Mouse (Mus musculus): ENCODE results near the gene Pigt.

The Pigt gene

DNA sequence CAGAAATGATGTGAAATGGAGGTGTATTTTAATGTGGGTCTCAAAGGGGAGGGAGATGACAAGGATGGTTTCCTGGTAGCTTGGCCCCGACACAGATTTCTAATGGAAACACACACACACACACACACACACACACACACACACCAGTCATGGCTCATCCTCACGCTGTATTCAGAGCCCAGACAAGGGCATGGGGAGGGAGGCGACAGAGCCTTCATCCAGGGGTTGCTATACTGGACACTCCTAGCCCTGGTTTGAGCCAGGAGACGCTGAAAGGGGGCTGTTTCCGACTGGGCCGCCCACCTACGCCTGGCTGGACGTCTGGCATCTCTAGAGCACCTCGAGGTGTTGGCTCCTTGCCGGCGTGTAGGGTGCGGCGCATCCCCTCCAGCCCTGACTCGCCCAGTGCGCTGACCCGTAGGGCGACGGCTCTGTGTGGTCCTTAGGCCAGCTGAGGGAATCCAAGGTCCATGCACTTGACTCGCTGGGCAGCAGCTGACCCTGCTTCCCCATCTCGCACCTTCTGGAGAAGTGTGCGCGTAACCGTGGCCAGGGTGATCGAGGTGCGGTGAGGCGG lies 11.6 kb upstream of the Pigt start, which contains the start of gene Dbndd2:
TSS of gene Dbndd2 (plus strand) at position 426 of the 577 bp plus-strand sequence.
- DNase-seq (ENCODE audit: extremely low read depth, insufficient read length, low spot score) = peak; percentile 84

DNA sequence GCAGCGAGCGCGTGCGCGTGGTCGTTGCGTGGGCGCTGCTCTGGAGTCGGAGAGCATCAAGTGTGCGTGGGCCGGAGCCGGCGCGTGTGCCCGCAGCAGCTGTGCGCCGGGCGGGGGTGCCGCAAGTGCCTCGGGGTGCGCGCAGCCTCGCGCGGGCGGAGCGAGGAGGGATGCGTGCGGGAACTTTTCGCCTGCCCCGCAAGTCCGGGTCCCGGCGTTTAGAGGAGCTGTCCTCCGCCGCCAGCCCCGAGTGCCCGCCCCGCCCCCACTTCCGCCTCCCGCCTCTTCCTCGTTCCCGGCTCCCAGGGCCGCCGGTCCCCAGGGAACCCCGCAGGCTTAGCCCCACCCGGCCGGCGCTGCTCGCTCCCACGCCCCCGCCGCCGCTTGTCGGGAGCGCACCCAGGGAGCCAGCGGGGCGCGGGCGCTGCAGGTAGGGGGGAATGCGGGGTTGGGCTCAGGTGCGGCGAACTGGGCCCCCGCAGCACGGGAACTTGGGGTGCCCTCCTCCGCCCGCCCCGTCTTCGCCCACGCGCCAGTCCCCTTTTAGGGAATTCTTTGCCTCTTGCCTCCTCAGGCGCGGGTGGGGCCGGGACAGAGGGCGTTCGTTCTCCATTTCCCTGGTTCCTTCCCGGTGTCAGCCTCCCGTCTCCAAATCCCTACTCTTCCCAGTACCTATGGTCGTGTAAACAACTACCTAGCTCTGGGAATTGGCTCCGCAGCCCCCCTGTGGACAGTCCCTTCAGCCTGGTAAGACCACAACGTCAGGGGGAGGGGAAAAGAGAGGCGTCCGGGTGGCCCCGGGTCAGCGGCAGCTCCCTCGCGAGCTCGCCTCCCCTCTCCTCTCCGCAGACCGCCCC lies 10.8 kb upstream of the Pigt start:
- DNase-seq (ENCODE audit: extremely low read depth, insufficient read length, low spot score) = peak; percentile 71

DNA sequence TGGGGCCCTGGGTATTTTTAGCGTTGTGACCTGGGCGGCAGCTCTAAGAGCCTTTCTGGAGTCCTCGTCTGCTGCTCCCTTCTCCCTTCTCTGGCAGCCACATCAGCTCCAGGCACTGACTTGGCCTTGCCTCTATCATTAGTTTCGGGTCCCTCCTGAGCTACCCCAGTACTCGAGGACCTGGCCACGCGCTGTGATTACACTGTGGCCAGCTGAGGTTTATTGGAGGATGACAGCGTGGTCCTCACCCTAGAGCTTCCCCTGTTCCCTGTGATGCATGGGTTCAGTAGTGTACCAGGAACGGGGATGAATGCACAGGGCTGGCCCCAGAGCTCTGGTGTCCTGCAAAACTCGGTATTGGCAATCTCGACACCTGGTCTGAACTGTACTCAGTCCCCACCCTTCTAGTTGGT lies 10.2 kb upstream of the Pigt start:
- DNase-seq (ENCODE audit: extremely low read depth, insufficient read length, low spot score) = no peak

DNA sequence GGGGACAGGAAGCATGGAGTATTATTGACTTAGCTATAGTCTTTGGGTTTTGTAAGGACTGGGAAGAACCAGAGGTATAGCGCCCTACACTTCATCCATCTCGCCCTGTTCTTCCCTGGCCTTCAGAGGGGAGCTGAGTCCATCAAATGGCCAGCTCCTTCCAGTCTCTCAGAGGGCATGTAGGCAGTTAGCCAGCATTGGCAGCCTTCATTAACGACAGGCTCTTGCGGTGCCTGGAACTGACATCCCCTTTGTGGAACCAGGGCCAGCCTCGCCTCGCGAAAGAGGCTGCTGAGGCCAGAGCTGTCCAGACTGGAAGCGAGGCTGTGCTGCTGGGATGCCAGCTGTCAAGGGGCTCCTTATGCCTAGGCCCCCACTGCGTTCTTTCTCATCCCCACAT lies 9.5 kb upstream of the Pigt start:
- no peak for DNase-seq (ENCODE audit: extremely low read depth, insufficient read length, low spot score)

DNA sequence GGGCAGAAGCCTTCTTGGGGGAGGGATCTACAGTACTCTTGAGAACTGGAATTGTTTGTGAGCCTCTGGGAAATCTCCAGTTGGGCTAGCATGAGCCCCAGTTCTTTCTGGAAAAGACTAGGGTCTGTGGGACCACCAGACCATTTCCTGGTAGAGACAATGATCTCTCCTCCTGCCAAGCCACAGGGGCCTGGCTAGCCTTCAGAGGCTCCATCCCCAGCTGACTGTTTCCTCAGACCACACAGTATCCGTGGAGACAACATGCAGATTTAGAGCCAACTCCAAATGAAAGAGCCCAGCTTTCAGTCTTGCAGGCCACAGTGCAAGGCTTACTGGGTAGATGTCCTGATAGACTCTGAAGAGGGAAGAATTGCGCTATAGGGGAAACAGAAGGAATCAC lies 3.2 kb upstream of the Pigt start:
- no peak for DNase-seq (ENCODE audit: extremely low read depth, insufficient read length, low spot score)

DNA sequence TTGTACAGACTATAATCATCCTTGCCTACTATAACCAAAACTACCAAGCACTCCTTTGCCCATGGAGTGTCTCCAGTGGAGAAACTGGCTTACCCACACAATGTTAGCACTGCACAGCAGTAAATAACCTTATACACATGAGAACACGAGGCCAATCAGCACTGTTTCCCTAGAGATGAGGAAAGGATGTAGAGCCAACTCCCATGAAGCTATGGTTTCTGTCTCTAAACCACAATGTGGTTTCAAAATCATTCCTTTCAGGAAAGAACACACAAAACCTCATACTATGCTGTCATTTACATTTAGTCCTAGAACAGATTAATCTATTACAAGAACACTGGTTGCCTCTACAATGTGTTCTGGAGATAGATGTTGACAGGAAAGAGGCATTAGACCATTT lies 989 bp upstream of the Pigt start:
- DNase-seq (ENCODE audit: extremely low read depth, insufficient read length, low spot score) = no peak

DNA sequence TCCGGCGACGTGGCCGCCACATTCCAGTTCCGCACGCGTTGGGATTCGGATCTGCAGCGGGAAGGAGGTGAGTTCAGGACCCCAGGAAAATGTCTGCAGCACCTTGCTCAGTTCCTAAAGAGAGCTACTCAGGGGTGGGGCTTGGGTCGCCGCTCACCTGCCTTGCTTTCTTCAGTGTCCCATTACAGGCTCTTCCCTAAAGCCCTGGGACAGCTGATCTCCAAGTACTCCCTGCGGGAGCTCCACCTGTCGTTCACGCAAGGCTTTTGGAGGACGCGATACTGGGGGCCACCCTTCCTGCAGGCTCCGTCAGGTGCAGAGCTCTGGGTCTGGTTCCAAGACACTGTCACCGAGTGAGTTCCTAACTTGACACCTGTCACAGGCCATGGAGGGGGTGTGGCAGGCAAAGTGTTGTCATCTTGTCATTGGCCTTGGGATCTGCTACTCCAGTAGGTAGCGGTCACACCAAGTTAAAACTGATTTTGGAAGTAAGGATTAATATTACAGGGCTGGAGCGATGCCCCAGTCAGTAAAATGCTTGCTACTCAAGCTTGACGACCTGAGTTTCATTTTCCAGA lies 460 bp downstream of the Pigt start:
- DNase-seq (ENCODE audit: extremely low read depth, insufficient read length, low spot score) = no peak

DNA sequence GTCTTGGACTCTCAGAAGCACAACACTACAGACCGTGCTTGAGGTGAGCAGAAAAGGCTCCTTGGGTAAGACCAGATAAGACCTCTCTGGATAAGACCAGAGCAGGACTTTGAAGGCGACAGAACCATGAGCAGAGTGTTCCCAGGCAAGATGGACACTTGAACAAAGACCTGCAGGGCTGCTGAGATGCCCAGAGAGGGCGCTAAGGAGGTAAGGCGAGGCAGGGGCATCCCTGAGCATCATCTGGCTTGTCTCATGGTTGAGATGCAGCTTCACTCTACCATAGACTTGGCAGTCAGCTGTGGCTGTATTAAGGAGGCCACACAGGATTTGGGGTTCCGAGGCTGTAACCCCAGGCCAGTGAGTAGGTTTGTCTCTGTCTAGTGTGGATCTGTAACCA lies 2.0 kb downstream of the Pigt start:
- no peak for DNase-seq (ENCODE audit: extremely low read depth, insufficient read length, low spot score)

DNA sequence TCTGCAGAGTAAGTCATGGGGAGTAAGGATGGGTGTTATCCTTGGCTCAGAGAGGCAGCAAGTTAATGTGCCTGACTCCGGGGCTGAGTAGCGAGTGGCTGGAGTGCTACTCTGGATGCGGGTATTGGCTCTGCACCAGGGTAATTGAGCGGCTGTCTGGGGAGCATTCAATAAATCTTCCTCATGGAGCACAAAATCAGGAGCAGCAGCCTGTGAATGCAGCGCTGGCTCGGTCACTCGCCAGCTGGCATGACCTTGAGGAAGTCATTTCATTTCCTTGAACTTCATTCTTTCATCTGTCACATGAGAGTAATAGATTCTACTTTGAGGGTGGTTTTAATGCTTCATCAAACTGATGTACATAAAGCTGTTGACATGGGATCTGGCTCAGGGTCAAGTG lies 3.2 kb downstream of the Pigt start:
- DNase-seq (ENCODE audit: extremely low read depth, insufficient read length, low spot score) = no peak

DNA sequence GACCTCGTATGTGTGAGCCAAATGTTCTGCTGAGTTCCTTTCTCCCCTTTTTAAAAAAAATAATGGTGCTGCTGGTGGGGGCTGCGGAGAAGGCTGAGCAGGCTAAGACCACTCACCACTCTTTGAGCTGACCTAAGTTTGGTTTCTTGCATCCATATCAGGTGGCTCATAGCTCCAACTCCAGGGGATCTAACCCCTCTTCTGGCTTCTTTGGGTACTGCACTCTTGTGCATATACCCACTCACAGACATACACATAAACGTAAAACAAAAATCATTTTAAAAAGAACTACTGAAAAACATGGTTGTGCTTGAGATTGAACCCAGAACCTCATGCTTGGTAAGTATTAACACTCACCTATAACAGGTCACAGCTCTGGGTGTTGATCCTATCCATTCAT lies 7.6 kb downstream of the Pigt start:
- DNase-seq (ENCODE audit: extremely low read depth, insufficient read length, low spot score) = no peak

DNA sequence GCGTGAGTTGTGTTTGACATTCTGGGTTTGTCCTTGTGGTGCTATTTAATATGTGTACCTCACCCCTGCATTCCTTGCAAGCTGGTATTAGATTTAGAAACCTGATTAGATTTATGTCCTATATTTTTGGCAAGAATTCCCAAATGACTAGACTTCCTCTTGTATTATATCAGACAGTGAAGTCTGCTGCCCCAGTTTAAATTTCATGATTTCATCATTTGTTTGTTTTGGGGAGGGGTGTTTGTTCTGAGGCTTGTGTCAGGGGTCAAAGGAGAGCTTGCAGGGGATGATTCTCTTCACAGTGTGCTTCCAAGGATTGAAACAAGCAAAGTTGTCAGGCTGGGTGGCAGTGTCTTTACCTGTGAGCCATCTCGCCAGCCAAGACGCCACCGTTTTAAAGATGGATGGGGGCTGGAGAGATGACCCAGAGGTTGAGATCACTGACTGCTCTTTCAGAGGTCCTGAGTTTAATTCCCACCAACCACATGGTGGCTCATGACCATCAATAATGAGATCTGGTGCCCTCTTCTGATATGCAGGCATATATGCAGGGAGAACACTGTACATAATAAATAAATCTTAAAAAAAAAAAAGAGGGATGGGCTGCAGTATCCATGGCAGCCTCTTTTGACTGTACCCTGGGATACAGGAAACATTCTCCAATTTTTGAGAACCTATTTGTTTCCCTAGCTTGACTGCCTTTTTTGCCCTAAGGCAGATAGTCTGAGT lies 8.5 kb downstream of the Pigt start:
- DNase-seq (ENCODE audit: extremely low read depth, insufficient read length, low spot score) = no peak

DNA sequence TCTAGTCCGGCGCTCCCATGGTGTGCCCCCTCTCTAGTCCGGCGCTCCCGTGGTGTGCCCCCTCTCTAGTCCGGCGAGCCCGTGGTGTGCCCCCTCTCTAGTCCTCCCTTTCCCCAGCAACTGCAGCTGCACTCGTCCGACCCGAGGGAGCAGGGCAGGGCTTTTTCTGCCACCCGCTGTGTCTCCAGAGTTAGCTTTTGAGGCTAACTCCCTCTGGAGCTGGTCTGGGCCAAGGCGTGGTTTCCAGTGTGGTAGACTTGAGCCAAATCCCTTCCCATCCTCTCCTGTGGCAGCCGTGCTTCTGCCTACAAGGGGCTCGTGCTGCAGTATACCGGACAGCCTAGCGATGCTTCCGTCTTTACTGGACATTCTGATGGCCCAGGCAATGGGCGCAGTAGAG lies 10.5 kb downstream of the Pigt start:
- no peak for DNase-seq (ENCODE audit: extremely low read depth, insufficient read length, low spot score)

DNA sequence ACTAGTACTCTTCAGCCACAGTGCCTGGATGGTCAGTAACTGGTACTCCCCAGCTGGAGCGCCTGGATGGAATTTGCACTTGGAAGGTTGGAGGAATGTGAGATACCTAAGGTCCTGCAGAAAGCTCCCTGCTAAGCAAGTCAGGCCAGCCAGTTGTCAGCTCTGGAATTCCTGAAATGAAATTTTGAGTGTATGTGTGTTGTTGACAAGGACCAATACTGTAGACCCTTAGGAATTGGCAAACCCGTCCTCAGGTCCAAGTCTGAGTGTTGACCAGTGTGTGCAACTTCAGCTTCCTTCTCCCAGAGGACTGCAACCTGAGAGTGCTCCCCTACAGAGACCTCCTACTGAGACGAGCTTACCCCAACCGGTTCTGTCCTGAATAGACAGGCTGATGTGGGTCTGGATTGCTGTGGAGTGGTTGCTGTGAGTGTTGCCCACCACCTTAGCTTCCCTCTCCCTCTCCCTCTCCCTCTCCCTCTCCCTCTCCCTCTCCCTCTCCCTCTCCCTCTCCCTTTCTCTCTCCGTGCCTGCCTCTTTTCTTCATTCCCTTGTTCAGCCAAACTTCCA lies 13.4 kb downstream of the Pigt start:
- no peak for DNase-seq (ENCODE audit: extremely low read depth, insufficient read length, low spot score)

DNA sequence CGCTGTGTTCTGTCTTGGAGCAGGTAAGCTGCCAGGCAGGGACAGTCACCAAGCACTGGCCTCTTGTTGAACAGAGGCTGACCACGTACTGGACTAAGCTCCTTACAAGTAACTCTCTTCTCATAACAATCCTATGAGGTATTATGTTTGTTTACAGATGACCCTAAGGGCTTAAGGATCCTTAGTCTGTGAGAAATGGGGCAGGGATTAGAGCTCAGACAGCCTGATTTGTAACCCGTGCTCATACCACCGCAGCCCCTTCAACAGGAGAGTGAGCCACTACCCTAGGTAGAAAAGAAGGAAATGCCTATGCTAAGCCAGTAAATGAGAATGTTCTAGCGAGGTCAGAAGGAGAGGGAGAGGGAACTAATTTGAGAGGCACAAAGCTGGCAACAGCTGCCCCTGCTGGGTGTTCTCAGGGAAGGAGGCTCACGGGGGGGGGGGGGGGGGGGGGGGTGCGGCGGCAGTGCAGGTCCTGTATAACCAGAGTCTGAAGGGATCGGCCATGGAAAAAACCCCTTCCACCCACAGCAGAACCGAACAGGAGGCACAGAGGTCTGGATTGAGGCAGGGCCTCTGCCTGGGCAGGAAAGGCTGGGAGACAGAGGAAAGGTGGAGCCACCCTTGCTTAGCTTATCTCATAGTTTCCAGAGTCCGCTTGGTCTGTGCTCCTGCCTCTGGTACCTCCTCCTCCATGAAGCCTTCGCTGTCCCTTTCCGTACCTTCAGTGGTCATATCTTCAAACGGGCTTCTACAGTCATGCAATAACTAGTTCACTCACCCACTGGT lies 15.0 kb downstream of the Pigt start:
- no peak for DNase-seq (ENCODE audit: extremely low read depth, insufficient read length, low spot score)

DNA sequence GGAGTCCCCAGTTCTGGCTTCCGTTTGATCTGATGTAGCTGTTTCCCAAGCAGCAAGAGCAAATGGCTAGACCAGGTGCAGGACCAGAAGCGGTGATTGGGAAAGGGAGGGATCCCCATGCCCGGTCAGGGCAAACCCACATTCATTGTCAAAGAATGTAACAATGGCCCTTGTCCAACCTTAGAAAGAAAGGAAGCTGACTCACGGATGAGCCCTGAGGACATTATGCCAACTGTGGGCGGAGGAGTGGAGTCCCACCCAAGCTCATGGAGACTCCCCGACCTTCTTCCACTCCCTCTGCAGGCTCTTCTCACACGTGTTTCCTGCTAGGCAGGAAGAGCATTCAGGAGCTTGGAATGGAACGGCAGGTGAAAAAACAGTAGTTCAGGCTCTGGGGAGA lies 16.1 kb downstream of the Pigt start:
- DNase-seq (ENCODE audit: extremely low read depth, insufficient read length, low spot score) = peak; percentile 76

DNA sequence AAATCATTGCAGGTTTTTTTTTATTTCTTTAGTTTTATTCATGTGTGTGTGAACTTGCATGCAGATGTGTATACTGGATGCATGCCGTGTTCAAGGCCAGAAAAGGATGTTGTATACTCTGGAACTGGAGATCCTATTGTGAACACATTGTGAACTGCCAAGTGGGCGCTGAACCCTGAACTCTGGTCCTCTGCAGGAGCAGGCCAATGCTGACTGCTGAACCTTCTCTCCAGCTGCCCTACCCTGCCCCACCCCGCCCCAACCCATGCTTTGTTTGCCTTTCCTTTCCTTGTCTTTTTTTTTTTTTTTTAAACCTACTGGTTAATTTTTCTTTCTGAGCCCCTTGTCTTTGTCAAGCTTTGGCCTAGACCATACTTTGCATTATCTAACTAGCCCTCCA lies 17.6 kb downstream of the Pigt start:
- DNase-seq (ENCODE audit: extremely low read depth, insufficient read length, low spot score) = no peak

DNA sequence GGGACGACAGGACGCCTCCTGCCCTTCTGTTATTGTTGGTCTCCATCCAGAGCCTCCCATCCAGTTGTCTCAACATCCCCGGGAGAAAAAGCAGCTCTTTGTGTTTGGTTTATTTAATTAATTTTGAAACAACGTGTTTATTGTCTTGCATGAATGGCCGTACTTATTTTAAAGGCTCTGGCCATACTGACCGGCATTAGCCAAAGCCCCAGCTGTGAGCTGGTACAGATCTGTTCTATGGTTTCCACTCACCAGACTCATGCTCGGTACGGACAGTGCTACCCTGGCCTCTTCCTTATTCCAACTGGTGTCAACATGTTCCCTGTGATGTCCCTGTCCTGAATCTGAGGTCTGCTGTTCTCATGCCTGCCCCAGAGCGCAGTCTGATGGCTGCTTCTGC lies 18.6 kb downstream of the Pigt start:
- DNase-seq (ENCODE audit: extremely low read depth, insufficient read length, low spot score) = no peak

DNA sequence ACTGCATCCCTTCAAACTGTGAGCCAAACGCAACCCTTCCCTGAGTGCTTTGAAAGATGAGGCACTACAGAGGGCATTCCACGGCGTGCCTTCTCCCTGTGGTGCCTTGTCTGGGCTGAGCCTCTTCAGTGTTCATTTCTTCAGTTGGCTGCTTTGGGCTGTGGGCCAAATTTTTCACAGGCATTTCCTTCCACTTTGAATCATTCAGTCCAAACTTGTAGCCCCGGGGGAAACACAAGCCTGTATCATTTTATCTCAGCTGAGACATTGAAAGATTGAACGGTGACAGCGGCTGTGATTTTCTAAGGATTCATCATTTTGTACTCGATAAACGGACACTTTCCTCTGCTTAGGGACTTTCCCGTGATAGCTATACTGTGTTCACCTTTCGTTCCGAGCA lies 19.3 kb downstream of the Pigt start:
- DNase-seq (ENCODE audit: extremely low read depth, insufficient read length, low spot score) = no peak

DNA sequence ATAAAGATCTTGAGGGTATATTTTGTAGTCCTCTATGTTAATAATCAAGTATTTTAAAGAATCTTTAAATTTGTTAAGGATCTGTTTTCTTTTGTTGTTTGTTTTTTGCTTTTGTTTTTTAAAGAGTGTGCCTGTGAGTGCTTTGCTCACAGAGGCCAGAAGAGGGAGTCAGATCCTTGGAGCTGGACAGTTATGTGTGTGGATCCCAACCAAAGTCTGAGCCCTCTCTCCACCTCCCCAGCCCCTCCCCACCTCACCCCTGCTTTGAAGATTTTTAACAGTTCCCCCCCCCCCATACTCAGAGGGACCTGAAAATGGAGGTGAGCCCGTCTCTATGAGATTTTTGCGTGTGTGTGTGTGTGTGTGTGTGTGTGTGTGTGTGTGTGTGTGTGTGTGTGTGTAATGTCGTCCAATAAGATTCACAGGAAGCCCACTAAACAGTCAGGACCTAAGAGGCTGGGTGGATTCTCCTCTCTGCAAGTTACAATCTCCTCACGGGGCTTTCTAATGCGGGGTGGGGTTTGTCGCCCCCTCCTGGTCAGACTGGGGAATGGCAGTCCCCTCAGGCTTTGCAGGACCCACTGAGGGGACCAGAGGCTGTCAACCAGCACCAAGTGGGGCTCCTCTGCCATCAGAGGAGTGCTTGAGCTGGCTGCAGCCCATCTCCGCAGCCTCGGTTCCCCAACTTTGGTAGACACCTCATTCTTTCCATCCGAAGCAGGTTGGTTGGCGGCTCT lies 20.3 kb downstream of the Pigt start:
- peak; percentile 61 for DNase-seq (ENCODE audit: extremely low read depth, insufficient read length, low spot score)
